Mouse (Mus musculus) limb, embryonic 12.5 days (tissue): ENCODE measurements around the gene Wdfy3. TPM values are rescaled to one million over a fixed set of nuclear protein-coding genes. Genes with fewer than 3 reads are reported as not detected.

Experiments used
- ATAC-seq: fragments of 200-750 bp; cut with Nextera tagmentation; 2 replicates; pipeline ENCODE4 v1.8.0; 2017; ENCODE audit warnings: low read depth, moderate TSS enrichment; ENCODE audit not compliant: insufficient number of reproducible peaks, insufficient read depth, low FRiP score, low TSS enrichment
- H3K27ac ChIP-seq: fragments of 300-500 bp; sonication (generic); 2 replicates; pipeline ENCODE4 v1.5.1; 2016; ENCODE audit warnings: mild to moderate bottlenecking, moderate library complexity
- H3K27me3 ChIP-seq: fragments of 300-500 bp; sonication (generic); 2 replicates; pipeline ENCODE4 v1.6.1; 2016; ENCODE audit warnings: mild to moderate bottlenecking, moderate library complexity
- H3K36me3 ChIP-seq: fragments of 300-500 bp; sonication (generic); 2 replicates; pipeline ENCODE4 v1.6.1; 2016; ENCODE audit warnings: mild to moderate bottlenecking, moderate library complexity
- H3K4me1 ChIP-seq: fragments of 300-500 bp; sonication (generic); replicated peaks from 2 replicates; pipeline ENCODE4 v1.6.1; 2016
- H3K4me2 ChIP-seq: fragments of 300-500 bp; sonication (generic); 2 replicates; pipeline ENCODE4 v1.6.1; 2016; ENCODE audit warnings: mild to moderate bottlenecking, moderate library complexity
- H3K4me3 ChIP-seq: fragments of 300-500 bp; sonication (generic); replicated peaks from 2 replicates; pipeline ENCODE4 v1.5.1; 2016; ENCODE audit warnings: mild to moderate bottlenecking
- H3K9ac ChIP-seq: fragments of 300-500 bp; sonication (generic); replicated peaks from 2 replicates; pipeline ENCODE4 v1.6.1; 2016; ENCODE audit warnings: mild to moderate bottlenecking, moderate library complexity
- H3K9me3 ChIP-seq: fragments of 300-500 bp; sonication (generic); 2 replicates; pipeline ENCODE4 v1.6.1; 2016; ENCODE audit warnings: mild to moderate bottlenecking, moderate library complexity
- WGBS: fragments of 180-500 bp; shearing (Covaris S2); methylation state at CpG from one replicate; pipeline ENCODE4 v1.1.7; 2016; 5-methylcytosine and 5-hydroxymethylcytosine counted together
- polyA plus RNA-seq: library from polyadenylated mRNA; unstranded; fragments of >200 nt; fragmentation: Nextera tagmentation; extraction: Ambion mirVana; gene quantifications from 2 replicates; pipeline ENCODE4 v1.2.1, GENCODE M21; 2016

Gene Wdfy3
- polyA plus RNA-seq, 1 experiment from 2014 or later = 20.5 TPM

DNA sequence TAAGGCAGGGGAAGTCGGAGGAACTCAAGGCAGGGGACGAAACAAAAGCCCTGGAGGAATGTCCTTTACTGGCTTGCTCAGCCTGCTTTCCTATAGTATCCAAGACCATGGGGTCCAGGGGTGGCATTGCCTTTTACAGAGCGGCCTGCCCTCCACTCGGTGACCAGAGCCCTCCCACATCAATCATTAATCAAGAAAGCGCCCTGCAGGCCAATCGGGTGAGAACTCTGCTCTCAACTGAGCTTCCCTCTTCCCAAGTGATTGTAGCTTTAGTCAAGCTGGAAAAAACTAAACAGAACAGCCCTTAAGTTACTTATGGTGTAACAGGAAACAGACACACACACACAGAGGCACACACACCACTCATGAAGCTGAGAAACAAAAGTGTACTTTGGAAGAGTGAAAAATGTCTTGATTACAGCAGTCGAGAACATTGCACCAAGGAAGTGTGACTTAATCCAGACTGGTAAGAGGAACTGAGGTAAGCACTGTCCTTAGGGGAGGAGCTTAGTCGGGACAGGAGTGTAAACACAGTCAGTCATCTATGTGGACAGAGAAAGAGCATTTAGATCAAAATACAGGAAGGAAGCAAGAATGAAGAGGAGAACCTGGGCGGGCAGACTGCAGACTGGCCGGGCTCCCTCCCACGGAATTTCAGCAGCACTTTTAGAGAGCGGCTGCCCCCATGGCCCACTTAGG is 101.4 kb downstream of the Wdfy3 start:
- peak overlapping the region; percentile 66; the same call in 1 of the 2 replicates for H3K27ac ChIP-seq

DNA sequence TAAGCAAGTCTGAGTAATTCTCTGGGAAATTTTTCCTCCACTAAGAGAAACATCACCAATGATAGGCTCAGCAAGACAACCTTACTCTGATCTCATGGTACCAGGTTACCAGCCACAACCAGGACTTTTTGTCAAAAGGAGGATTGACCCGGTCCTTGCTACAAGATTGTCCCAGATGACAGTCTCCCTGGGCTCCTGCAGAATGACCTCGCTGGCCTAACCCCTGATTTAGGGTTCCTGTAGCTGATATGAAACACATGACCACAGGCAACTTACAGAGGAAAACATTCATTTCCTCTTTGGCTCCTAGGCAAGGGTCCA is 101.9 kb downstream of the Wdfy3 start:
- Histone ChIP-seq H3K36me3 (peaks cover 26% of the 10 kb centered on the region), H3K4me2 (no peak overlapping the region), H3K27me3 (no peaks in the 10 kb centered on the region), H3K4me1 (peaks cover 26% of the 10 kb centered on the region), H3K9ac (no peak overlapping the region), H3K4me3 (no peak overlapping the region), H3K27ac (peak overlapping the region; percentile 66; the same call in 1 of the 2 replicates), H3K9me3 (no peaks in the 10 kb centered on the region)
- WGBS = 43% methylated on average over 2 of the region's 2 CpGs
- no peak for ATAC-seq

More for the DNA sequence above, 101.4 kb downstream of the Wdfy3 start:
- no peak overlapping the region for H3K4me3 ChIP-seq
- 45% methylated on average over 12 of the region's 12 CpGs for WGBS
- H3K36me3 ChIP-seq = peaks cover 26% of the 10 kb centered on the region
- peaks cover 26% of the 10 kb centered on the region for H3K4me1 ChIP-seq
- H3K9ac ChIP-seq = no peak overlapping the region
- no peak overlapping the region for H3K4me2 ChIP-seq
- no peak for ATAC-seq
- no peaks in the 10 kb centered on the region for H3K9me3 ChIP-seq
- H3K27me3 ChIP-seq = no peaks in the 10 kb centered on the region

DNA sequence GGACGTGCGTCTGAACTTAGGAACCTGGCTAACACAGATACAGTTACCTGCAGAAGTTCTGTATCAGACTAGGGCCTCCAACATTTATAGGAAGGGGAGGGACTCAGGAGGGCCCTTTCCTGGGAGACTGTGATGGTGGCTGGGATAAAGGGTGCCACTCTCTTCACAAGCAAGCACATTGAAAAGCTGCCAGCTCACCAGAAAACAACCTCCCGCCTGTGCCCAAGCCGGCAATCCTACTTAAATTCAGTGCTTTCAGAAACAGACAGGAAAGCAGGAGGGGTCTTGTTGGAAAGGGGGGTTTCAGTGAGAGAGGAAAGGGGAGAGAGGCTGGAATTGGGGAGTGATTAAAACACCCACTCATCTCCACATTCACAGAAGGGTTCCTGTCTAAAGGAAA is 106.9 kb downstream of the Wdfy3 start:
- ATAC-seq = no peak
- Histone ChIP-seq H3K9ac (no peak overlapping the region), H3K27me3 (no peaks in the 10 kb centered on the region), H3K27ac (no peak overlapping the region), H3K36me3 (peaks cover 59% of the 10 kb centered on the region), H3K4me2 (no peak overlapping the region), H3K4me3 (no peak overlapping the region), H3K4me1 (0 out of 2 replicates have a peak, but pooled peaks cover 2% of the 10 kb centered on the region), H3K9me3 (no peaks in the 10 kb centered on the region)
- 84% methylated on average over 4 of the region's 4 CpGs for WGBS

GRCm38 (mm10) chr5:101959369-101959768 is 110.4 kb downstream of the Wdfy3 start:
- Histone ChIP-seq H3K27me3 (no peaks in the 10 kb centered on the region), H3K36me3 (peaks cover 69% of the 10 kb centered on the region), H3K27ac (no peak overlapping the region), H3K9ac (no peak overlapping the region), H3K4me3 (no peak overlapping the region), H3K4me2 (no peak overlapping the region), H3K9me3 (no peaks in the 10 kb centered on the region), H3K4me1 (peaks cover 9% of the 10 kb centered on the region)
- no peak for ATAC-seq
- WGBS = 98% methylated on average over 13 of the region's 13 CpGs

GRCm38 (mm10) chr5:101958941-101959340 is 110.8 kb downstream of the Wdfy3 start:
- Histone ChIP-seq H3K4me1 (peaks cover 9% of the 10 kb centered on the region), H3K4me2 (no peak overlapping the region), H3K9me3 (no peaks in the 10 kb centered on the region), H3K27ac (no peak overlapping the region), H3K9ac (no peak overlapping the region), H3K36me3 (peaks cover 73% of the 10 kb centered on the region), H3K4me3 (no peak overlapping the region), H3K27me3 (no peaks in the 10 kb centered on the region)
- ATAC-seq = no peak
- 89% methylated on average over 4 of the region's 4 CpGs for WGBS

DNA sequence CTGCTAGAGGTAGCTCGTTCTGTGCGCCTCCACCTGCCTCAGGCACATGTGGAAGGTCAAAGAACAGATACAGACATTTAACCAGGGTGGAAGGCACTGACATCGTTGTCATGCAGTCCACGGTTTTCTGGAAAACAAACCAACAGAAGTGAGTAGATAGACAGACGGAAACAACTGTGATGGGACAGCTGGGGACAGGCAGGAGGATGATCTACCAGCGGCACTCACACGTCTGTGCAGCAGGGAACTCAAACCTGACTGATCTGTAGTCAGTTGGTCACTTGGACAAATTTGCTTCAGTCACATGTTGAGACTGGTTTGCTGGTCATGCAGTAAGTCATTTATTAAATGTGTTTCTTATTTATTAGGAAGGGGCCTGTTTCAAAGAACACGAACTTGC is 112.3 kb downstream of the Wdfy3 start:
- Histone ChIP-seq H3K9ac (no peak overlapping the region), H3K36me3 (peaks cover 81% of the 10 kb centered on the region), H3K9me3 (no peaks in the 10 kb centered on the region), H3K4me2 (no peak overlapping the region), H3K27me3 (no peaks in the 10 kb centered on the region), H3K4me3 (no peak overlapping the region), H3K4me1 (peaks cover 9% of the 10 kb centered on the region), H3K27ac (no peak overlapping the region)
- WGBS = 84% methylated on average over 8 of the region's 8 CpGs
- ATAC-seq = no peak

GRCm38 (mm10) chr5:101954393-101955340 is 115.1 kb downstream of the Wdfy3 start:
- Histone ChIP-seq H3K27ac (peak overlapping the region; percentile 45; the same call in 1 of the 2 replicates), H3K9ac (no peak overlapping the region), H3K9me3 (no peaks in the 10 kb centered on the region), H3K4me3 (no peak overlapping the region), H3K4me2 (no peak overlapping the region), H3K36me3 (peaks cover 81% of the 10 kb centered on the region), H3K27me3 (no peaks in the 10 kb centered on the region), H3K4me1 (peaks cover 9% of the 10 kb centered on the region)
- ATAC-seq = no peak
- 65% methylated on average over 16 of the region's 16 CpGs for WGBS

GRCm38 (mm10) chr5:101951918-101952317 is 117.8 kb downstream of the Wdfy3 start:
- Histone ChIP-seq H3K9me3 (no peaks in the 10 kb centered on the region), H3K4me1 (peaks cover 9% of the 10 kb centered on the region), H3K4me3 (no peak overlapping the region), H3K27me3 (no peaks in the 10 kb centered on the region), H3K9ac (no peak overlapping the region), H3K27ac (no peak overlapping the region), H3K4me2 (no peak overlapping the region), H3K36me3 (peaks cover 87% of the 10 kb centered on the region)
- ATAC-seq = no peak
- WGBS = 85% methylated on average over 1 of the region's 1 CpGs

DNA sequence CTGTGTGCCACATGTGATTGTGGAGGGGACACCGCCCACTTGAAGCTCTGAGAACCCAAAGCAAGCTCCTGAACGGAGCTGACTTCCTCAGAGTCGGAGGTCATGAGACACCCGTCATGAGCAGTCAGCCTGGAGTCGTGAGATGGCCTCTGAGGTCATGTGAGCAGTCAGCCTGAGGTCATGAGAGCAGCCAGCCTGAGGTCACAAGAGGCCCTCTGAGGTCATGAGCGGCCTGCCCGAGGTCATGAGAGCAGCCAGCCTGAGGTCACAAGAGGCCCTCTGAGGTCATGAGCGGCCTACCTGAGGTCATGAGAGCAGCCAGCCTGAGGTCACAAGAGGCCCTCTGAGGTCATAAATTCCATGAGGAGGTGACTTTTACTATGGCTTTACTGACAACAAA is 120.4 kb downstream of the Wdfy3 start:
- no peak for ATAC-seq
- 65% methylated on average over 8 of the region's 8 CpGs for WGBS
- H3K36me3 ChIP-seq = peaks cover 80% of the 10 kb centered on the region

DNA sequence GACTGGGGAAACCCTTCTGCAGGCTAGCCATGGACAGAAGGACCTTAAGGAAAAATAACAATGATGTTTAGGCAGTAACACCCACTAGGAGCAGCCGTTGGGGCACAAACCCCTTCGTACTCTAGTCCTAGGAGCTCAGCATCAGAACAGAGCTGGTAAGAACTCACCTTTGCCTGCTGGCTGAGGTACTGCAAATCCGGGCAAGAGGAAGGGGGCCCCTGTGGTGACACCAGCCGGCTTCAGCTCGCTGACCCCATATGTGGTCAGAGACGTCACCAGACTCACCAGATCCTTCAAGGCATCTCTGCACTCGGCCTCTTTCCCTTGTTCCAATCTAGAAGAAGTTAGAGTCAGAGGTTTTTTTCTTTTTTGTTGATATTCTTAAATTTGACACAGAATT is 121.1 kb downstream of the Wdfy3 start:
- no peak overlapping the region for H3K4me3 ChIP-seq
- no peak for ATAC-seq
- H3K36me3 ChIP-seq = peaks cover 82% of the 10 kb centered on the region

More for the DNA sequence above, 120.4 kb downstream of the Wdfy3 start:
- Histone ChIP-seq H3K27ac (no peak overlapping the region), H3K27me3 (no peaks in the 10 kb centered on the region), H3K4me3 (no peak overlapping the region), H3K9me3 (no peaks in the 10 kb centered on the region), H3K4me2 (no peak overlapping the region), H3K4me1 (no peaks in the 10 kb centered on the region), H3K9ac (no peak overlapping the region)

DNA sequence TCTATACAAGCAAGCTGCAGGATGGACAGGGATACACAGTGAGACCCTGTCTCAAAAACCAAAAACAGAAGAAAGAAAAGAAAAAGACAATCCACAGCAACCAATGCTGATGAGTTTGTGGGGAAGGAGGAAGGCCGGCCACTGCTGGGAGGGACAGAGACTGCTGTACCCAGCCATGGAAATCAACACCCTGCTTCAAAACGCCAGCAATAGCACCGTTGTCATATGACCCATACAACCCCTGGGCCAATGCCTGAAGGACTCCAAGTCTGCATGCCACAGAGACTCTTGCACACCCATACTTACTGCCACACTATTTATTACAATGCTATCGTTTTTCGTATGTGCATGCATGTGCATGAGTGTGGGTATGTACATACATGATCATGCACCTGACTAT is 124.0 kb downstream of the Wdfy3 start:
- no peaks in the 10 kb centered on the region for H3K27me3 ChIP-seq
- H3K9ac ChIP-seq = no peak overlapping the region
- no peak for ATAC-seq
- H3K9me3 ChIP-seq = no peaks in the 10 kb centered on the region
- H3K4me3 ChIP-seq = no peak overlapping the region
- WGBS = 87% methylated on average over 5 of the region's 5 CpGs
- H3K36me3 ChIP-seq = peaks cover 90% of the 10 kb centered on the region
- no peak overlapping the region for H3K27ac ChIP-seq
- H3K4me2 ChIP-seq = no peak overlapping the region
- no peaks in the 10 kb centered on the region for H3K4me1 ChIP-seq

More for the DNA sequence above, 121.1 kb downstream of the Wdfy3 start:
- Histone ChIP-seq H3K27me3 (no peaks in the 10 kb centered on the region), H3K4me1 (no peaks in the 10 kb centered on the region), H3K9me3 (no peaks in the 10 kb centered on the region), H3K27ac (no peak overlapping the region), H3K4me2 (no peak overlapping the region), H3K9ac (no peak overlapping the region)
- WGBS = 90% methylated on average over 7 of the region's 7 CpGs
